Mouse (Mus musculus) hindbrain, embryonic 10.5 days (tissue): ENCODE data around the gene Trmt112. TPM values are rescaled to one million over a fixed set of nuclear protein-coding genes. Genes with fewer than 3 reads are reported as not detected.

ENCODE experiments used
- DNase-seq: peaks from one replicate; pipeline ENCODE4 v3.0.0-alpha.2; 2017; ENCODE audit warnings: low spot score
- H3K27ac ChIP-seq: fragments of 300-500 bp; sonication (generic); 2 replicates; pipeline ENCODE4 v1.5.1; 2016; ENCODE audit warnings: mild to moderate bottlenecking, moderate library complexity
- H3K27me3 ChIP-seq: fragments of 300-500 bp; sonication (generic); 2 replicates; pipeline ENCODE4 v1.6.1; 2016; ENCODE audit warnings: mild to moderate bottlenecking; ENCODE audit not compliant: poor library complexity, insufficient read depth, severe bottlenecking
- H3K36me3 ChIP-seq: fragments of 300-500 bp; sonication (generic); 2 replicates; pipeline ENCODE4 v1.6.1; 2016; ENCODE audit warnings: mild to moderate bottlenecking, moderate library complexity
- H3K4me1 ChIP-seq: fragments of 300-500 bp; sonication (generic); replicated peaks from 2 replicates; pipeline ENCODE4 v1.6.1; 2016; ENCODE audit warnings: mild to moderate bottlenecking
- H3K4me3 ChIP-seq: fragments of 300-500 bp; sonication (generic); 2 replicates; pipeline ENCODE4 v1.5.1; 2016; ENCODE audit warnings: mild to moderate bottlenecking, moderate library complexity
- H3K9me3 ChIP-seq: fragments of 300-500 bp; sonication (generic); 2 replicates; pipeline ENCODE4 v1.6.1; 2016; ENCODE audit warnings: mild to moderate bottlenecking, moderate library complexity
- WGBS: fragments of 180-500 bp; shearing (Covaris S2); methylation state at CpG from one replicate; pipeline ENCODE4 v1.1.7; 2016; 5-methylcytosine and 5-hydroxymethylcytosine counted together
- polyA plus RNA-seq: library from polyadenylated mRNA; unstranded; fragments of >200 nt; fragmentation: Nextera tagmentation; extraction: Ambion mirVana; gene quantifications from 2 replicates; pipeline ENCODE4 v1.2.1, GENCODE M21; 2016

Gene Trmt112
- polyA plus RNA-seq, 1 experiment from 2014 or later: 148 TPM

DNA sequence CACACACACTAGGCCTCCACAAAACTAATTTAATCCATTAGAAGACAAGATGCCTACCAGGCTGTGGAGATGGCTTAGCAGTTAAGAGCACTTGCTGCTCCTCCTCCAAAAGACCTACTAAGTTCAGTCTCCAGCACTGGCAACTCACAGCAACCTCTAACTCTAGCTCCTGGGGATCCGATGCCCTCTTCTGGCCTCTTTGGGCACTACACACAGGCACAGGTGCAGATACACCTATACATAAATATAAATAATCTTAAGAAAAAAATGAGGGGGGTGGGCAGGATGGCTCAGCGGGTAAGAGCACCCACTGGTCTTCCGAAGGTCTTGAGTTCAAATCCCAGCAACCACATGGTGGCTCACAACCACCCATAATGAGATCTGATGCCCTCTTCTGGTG, 26.8 kb downstream of the Trmt112 start:
- Histone ChIP-seq H3K36me3 (0 out of 2 replicates have a peak, but pooled peaks cover 2% of the 10 kb centered on the region), H3K4me3 (no peak overlapping the region), H3K27ac (no peak overlapping the region), H3K9me3 (no peaks in the 10 kb centered on the region), H3K4me1 (peaks cover 43% of the 10 kb centered on the region), H3K27me3 (peaks cover 70% of the 10 kb centered on the region)
- 12% methylated on average over 3 of the region's 3 CpGs for WGBS
- no peak for DNase-seq

DNA sequence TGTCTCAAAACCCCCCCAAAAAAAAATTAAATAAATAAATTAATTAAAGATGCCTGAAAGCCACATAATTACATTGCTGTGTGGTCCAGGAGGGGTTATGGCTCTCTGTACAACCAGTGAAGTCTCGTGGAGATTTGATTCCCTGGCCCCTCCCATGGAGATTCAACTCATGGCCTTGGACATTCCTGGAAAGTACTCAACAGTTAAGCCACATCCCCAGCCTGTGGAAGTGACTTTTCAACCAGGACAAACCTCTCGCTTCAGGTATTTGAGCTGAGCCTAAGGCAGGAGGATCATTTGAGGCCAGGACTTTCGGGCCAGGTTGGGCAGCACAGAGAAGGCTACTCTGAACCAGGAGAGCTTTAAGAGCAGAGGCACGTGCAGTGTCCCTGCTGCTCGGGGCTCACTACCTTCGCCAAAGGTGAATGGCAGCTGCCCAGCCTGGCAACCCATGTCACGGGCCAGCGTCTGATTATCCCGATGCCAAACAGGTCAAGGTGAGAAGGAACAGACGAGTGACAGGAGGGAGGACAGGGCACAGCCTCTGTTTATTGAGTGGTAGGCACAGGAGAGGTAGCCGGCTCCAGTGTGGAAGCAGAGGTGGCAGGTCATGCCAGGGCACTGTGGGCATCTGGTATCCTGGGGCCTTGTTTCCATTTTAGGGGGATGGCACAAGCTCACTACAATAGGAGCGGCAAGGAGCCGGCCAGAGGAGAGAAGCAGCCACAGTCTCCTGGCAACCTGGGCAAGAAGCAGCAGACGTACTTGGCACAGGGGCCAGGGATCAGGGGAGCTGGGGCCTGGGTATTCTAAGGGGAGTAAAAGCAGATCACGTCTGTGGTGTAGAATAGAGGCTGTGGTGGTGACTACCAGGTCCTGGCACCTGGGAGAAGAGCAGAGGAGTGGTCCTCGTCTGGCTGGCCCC, 28.3 kb downstream of the Trmt112 start:
- Histone ChIP-seq H3K4me1 (peaks cover 46% of the 10 kb centered on the region), H3K4me3 (no peak overlapping the region), H3K9me3 (no peaks in the 10 kb centered on the region), H3K27me3 (peaks cover 55% of the 10 kb centered on the region), H3K36me3 (0 out of 2 replicates have a peak, but pooled peaks cover 2% of the 10 kb centered on the region), H3K27ac (no peak overlapping the region)
- no peak for DNase-seq
- WGBS: 80% methylated on average over 16 of the region's 16 CpGs

DNA sequence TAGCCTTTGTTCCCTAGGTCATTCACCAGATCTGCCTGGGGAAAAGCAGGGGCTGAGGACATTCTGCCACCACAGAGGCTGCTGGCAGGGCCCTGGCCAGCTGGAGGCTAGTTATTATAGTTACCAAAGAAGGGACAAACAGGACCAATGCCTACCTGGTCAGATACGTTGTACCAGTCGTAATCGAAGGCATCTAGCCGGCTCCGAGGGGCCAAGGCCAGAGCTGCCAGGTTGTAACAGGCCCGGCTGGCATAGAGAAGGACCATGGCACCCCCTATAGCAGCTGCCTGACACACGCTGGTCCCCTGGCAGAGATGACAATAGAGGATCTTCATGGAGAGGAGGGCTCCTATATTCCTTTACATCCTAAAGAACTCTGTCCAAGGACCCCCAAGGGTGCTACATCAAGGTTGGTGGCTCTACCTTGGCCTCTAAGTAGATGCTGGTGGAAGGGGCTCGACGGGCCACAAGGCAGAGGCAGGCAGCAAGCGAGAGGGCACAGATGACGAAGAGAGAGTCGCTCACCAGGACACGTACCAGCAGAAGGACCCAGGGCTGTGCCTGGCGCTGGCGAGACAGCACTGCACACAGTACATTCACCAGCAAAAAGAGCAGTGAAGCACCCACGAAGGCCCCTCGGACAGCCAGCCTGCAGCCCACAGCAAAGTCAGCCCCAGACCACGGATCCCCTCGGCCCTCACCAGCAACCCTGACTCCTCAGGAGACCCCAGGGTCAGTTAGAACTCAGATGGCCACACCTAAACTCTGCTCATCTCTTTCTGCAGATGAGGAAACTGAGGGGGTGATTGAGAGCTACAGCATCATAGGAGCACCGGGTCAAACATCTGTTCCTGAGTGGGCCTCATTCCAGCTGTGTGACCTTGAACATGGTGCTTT, 29.9 kb downstream of the Trmt112 start:
- H3K4me1 ChIP-seq: peaks cover 37% of the 10 kb centered on the region
- 0 out of 2 replicates have a peak, but pooled peaks cover 2% of the 10 kb centered on the region for H3K36me3 ChIP-seq
- no peak overlapping the region for H3K27ac ChIP-seq
- H3K9me3 ChIP-seq: no peaks in the 10 kb centered on the region
- peaks cover 39% of the 10 kb centered on the region for H3K27me3 ChIP-seq
- no peak for DNase-seq
- WGBS: 90% methylated on average over 20 of the region's 20 CpGs
- peak overlapping the region; percentile 7; the same call in 1 of the 2 replicates for H3K4me3 ChIP-seq

DNA sequence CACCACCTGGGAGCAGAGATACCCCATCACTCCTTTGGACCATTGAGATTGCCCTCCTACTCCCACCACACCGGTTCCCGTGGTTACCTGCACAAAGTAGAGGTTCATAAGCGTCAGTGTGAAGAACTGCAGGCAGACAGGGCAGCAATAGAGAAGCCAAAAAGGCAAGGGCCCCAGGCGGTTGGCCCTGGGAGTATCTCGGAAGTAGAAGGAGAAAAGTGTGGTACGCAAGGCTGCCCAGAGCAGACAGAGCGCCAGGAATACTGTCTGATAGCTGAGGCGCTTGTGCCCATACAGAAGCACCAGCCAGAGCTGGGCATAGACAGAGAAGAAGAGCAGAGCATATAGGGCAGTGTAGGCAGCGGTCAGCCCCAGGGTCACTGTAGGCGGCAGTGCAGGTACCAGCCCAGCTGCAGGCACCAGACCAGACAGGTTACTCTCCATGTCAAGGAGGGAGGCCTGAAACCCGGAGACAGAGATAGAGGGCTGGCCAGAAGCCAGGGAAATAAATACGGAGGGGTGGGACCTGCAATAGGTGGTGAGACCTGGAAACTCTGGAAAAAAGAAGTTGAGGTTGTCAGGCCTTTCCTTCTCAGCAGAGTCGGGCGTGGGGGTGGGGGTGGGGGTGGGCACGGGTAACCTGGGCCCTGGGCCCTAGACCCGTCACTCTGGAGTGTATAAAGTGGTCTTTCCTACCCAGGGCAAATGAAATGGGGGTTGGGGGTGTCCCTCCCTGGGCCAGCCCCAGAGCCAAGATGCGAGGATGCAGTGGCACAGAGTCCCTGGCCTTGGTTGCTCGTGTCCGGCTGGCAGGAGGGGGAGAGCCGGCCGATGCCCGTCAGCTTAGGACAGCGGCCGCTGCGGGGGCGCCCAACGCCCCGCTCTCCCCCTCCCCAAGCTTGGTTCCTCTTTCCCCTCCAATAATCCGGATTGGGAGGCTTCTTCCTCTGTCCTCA, 31.2 kb downstream of the Trmt112 start:
- Histone ChIP-seq H3K4me3 (peak overlapping the region; percentile 91), H3K36me3 (peaks cover 13% of the 10 kb centered on the region), H3K27me3 (peaks cover 26% of the 10 kb centered on the region), H3K27ac (peak overlapping the region; percentile 97), H3K4me1 (peaks cover 35% of the 10 kb centered on the region), H3K9me3 (no peaks in the 10 kb centered on the region)
- DNase-seq: no peak
- 22% methylated on average over 29 of the region's 29 CpGs for WGBS

DNA sequence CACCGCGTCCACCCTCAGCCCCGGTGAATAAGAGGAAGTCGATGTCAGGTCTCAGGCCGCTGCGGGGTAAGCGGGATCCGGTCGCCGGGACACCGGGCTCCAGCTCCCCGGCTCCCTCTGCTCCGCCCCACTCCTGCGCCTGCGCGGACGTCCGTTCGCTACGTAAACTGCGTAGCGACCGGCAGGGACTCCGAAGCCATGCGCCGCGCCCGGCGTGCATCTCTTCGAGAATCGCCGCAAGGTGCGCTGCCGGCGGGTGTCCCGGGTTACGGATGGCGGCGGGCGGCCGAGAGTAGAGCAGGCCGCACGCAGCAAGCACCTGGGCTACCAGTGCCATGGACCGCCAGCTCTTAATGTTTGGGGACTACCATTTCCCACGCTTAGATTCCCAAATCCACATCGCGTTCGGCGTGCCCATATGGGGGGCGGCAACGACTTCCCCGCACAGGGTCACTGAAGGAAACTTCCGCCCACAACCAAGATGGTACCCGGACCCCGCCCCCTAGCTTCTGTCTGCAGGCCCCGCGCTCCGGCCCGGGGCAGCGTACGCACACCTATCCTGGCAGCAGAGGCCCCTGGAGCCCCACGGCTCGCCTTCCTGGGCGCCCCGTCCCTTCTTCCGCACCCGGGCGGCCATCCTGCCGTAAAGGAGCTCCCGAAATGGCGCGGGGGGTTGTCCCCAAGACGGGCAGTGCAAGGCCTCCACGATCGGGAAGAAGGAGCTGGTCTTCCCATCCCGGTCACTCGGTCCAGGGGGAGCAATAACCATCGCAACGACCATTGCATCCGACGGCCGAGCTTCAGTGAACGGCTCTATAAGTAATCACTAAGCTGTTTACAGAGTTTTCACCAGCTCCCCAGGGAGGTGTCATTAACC, 32.1 kb downstream of the Trmt112 start, which contains the start of gene Bad:
Bad (plus strand) TSS at position 490 of the 877 bp plus-strand sequence.
- peak; percentile 94 for DNase-seq
- peaks cover 17% of the 10 kb centered on the region for H3K36me3 ChIP-seq
- peak within 1 kb of the TSS; percentile 91 for H3K4me3 ChIP-seq
- peaks cover 35% of the 10 kb centered on the region for H3K4me1 ChIP-seq
- H3K27me3 ChIP-seq: peaks cover 17% of the 10 kb centered on the region
- WGBS: under 1% methylated on average over 83 of the region's 83 CpGs
- H3K27ac ChIP-seq: peak within 1 kb of the TSS; percentile 97
- H3K9me3 ChIP-seq: no peaks in the 10 kb centered on the region

DNA sequence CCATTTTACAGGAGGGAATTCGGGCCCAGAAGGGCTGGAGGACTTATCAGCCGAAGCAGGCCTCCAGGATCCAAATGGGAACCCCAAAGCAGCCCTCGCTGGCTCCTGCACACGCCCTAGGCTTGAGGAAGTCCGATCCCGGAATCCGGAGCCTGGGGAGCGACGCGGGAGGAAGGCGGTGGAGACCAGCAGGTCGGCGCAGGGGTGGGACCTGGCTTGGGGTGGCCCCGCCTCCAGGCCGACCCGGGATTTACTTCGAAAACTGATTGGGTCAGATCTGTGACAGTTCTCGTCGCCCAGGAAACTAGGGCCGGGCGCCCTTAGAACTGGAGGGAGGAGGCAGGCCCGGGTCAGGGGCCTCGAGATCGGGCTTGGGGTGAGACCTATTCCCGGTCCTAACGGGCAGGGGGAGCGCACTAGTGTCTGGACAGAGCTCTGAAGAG, 32.8 kb downstream of the Trmt112 start, which contains the start of gene Gpr137:
Gpr137 (minus strand) TSS at position 232 of the 443 bp plus-strand sequence.
- peak within 1 kb of the TSS; percentile 97 for H3K27ac ChIP-seq
- H3K4me3 ChIP-seq: peak within 1 kb of the TSS; percentile 91
- H3K36me3 ChIP-seq: peaks cover 17% of the 10 kb centered on the region
- WGBS: under 1% methylated on average over 27 of the region's 27 CpGs
- H3K9me3 ChIP-seq: no peaks in the 10 kb centered on the region
- peaks cover 17% of the 10 kb centered on the region for H3K27me3 ChIP-seq
- peaks cover 35% of the 10 kb centered on the region for H3K4me1 ChIP-seq
- peak; percentile 93 for DNase-seq

DNA sequence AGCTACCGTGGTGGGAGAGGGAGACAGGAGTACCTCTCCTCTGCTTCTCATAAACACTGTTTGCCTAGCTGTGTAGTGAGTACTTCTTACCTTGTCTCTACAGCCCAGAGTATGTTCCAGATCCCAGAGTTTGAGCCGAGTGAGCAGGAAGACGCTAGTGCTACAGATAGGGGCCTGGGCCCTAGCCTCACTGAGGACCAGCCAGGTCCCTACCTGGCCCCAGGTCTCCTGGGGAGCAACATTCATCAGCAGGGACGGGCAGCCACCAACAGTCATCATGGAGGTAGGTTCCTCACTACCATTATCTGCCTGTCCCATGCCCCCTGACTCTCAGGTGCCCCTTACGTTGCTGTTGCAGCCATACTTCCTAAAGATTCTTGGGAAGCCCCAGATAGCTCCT, 33.3 kb downstream of the Trmt112 start:
- Histone ChIP-seq H3K36me3 (peaks cover 18% of the 10 kb centered on the region), H3K4me3 (peak overlapping the region; percentile 91), H3K4me1 (peaks cover 35% of the 10 kb centered on the region), H3K27ac (peak overlapping the region; percentile 97), H3K27me3 (peaks cover 14% of the 10 kb centered on the region), H3K9me3 (no peaks in the 10 kb centered on the region)
- no peak for DNase-seq
- 29% methylated on average over 5 of the region's 5 CpGs for WGBS

DNA sequence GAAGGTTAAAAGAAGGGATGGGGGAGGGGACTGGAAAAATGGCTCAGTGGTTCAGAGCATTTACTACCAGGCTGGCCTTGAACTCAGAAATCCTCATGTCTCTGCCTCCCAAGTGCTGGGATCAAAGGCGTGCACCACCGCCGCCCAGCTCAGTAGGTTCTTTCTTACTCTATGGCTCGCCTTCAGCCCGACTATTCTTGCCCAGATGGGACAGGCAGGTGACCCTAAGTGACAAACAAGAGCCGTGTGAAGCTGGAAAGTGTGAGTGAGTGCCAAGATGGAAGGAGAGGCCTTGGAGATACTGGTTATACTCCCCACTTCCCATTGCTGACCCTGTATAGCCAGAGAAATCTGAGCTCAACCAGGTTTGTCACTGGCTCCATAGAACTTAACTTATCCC, 34.2 kb downstream of the Trmt112 start:
- Histone ChIP-seq H3K27ac (no peak overlapping the region), H3K9me3 (no peaks in the 10 kb centered on the region), H3K27me3 (peaks cover 5% of the 10 kb centered on the region; the same call in 1 of the 2 replicates), H3K4me3 (no peak overlapping the region), H3K36me3 (peaks cover 21% of the 10 kb centered on the region), H3K4me1 (peaks cover 35% of the 10 kb centered on the region)
- no peak for DNase-seq
- 93% methylated on average over 6 of the region's 6 CpGs for WGBS

DNA sequence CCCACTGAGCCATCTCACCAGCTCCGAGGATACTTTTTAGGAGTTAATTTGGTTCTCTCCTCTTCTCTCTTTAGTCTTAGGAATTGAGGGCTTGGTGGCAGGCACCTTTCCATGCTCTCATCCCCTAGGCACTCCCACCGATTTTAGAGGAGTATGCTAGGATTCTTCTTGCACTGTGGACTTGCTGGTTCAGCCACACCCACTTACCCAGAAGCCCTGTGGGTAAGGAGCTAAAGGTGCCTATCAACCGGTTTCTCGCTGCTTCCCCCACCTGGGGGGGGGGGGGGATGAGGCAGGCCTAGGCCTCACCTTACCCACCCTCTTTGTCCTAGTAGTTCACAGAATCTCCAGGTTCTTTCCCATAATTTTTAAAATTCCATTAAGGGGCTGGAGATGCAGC, 38.2 kb downstream of the Trmt112 start:
- WGBS: 63% methylated on average over 4 of the region's 4 CpGs
- Histone ChIP-seq H3K4me1 (peaks cover 26% of the 10 kb centered on the region), H3K27ac (no peak overlapping the region), H3K27me3 (no peaks in the 10 kb centered on the region), H3K4me3 (no peak overlapping the region), H3K9me3 (no peaks in the 10 kb centered on the region), H3K36me3 (peaks cover 21% of the 10 kb centered on the region)
- no peak for DNase-seq

DNA sequence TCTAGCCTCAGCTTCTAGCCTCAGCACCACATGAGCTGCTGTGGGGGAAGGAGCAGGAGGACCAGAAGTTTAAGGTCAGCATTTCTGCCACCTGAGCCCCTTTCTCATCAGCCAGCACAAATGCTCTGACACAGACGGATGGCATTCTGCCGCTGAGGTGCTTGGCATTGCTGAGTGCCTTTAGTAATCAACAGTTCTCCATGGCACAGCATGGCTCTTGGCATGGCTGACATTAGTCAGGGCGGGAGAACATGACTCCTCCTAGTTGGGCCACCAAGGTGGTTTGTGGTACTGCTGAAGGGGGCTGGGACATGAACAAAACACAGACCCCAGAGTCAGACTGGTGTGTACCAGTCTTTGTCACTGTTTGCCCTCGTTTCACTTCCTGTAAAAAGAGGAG, 38.7 kb downstream of the Trmt112 start:
- no peak overlapping the region for H3K4me3 ChIP-seq
- no peaks in the 10 kb centered on the region for H3K27me3 ChIP-seq
- H3K36me3 ChIP-seq: peaks cover 21% of the 10 kb centered on the region
- H3K9me3 ChIP-seq: no peaks in the 10 kb centered on the region
- no peak for DNase-seq
- peaks cover 26% of the 10 kb centered on the region for H3K4me1 ChIP-seq
- WGBS: 82% methylated on average over 4 of the region's 4 CpGs
- no peak overlapping the region for H3K27ac ChIP-seq

DNA sequence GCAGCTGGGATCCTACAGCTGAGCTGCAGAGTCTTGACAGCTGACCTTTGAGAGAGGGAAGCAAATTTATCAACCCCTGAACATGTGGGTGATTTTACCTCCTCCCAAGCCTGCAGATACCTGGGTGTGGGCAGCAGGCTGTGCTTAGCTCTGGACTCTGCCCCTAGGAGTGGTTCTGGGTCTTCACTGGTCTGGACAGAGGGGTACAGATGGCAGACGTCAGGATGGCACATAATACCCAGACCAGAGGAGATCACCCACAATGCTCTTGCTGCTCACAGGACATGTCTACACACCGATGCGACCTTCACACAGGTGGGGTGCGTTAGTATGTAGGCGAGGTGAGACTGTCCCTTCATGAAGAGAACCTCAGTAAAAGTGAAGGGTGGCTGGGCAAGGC, 40.0 kb downstream of the Trmt112 start:
- DNase-seq: no peak
- Histone ChIP-seq H3K4me1 (peaks cover 34% of the 10 kb centered on the region), H3K27ac (no peak overlapping the region), H3K9me3 (no peaks in the 10 kb centered on the region), H3K36me3 (peaks cover 28% of the 10 kb centered on the region), H3K4me3 (peak overlapping the region; percentile 65; the same call in 1 of the 2 replicates), H3K27me3 (no peaks in the 10 kb centered on the region)
- 92% methylated on average over 5 of the region's 5 CpGs for WGBS
